In genomic region chr8:112297021-112297420, GRCm38 (mm10) we compare ENCODE assay signal across 14 mouse cellular contexts.
"Had no signal": no experiment of that assay in that cellular context is flagged by ENCODE, and none has a peak within 500 bp of the region (broad histone marks: within the 10 kb centered on the region; RNA-seq: fewer than 3 reads in every experiment).

No protein-coding gene starts in this region.

- H3K27ac ChIP-seq: left cerebral cortex, adult 2 months; limb, embryonic 15.5 days; liver, embryonic 12.5 days; lung, embryonic 15.5 days; macrophage; midbrain, embryonic 15.5 days; neural tube, embryonic 12.5 days; stomach, embryonic 15.5 days had no signal

- H3K4me1 ChIP-seq: limb, embryonic 15.5 days; liver, embryonic 12.5 days; lung, embryonic 15.5 days; megakaryocyte, embryonic 14.5 days; midbrain, embryonic 15.5 days; neural tube, embryonic 12.5 days; stomach, embryonic 15.5 days had no signal

- DNase-seq: kidney, postnatal 25 days; lung, postnatal 14 days; right cerebral cortex, postnatal 14 days; thymus, adult 2 months; thymus, postnatal 36 days had no signal

- ATAC-seq: liver, embryonic 12.5 days; midbrain, embryonic 15.5 days had no signal

- H3K4me3 ChIP-seq: left cerebral cortex, adult 2 months; limb, embryonic 15.5 days; liver, embryonic 12.5 days; lung, embryonic 15.5 days; megakaryocyte, embryonic 14.5 days; midbrain, embryonic 15.5 days; neural tube, embryonic 12.5 days; stomach, embryonic 15.5 days had no signal
